Mouse (Mus musculus) heart, embryonic 14.5 days (tissue): ENCODE measurements around the gene Fads3. TPM values are rescaled to one million over a fixed set of nuclear protein-coding genes. Genes with fewer than 3 reads are reported as not detected.

ENCODE experiments used
- ATAC-seq: fragments of 200-750 bp; cut with Nextera tagmentation; 2 replicates; pipeline ENCODE4 v1.8.0; 2017; ENCODE audit warnings: low read depth, moderate TSS enrichment; ENCODE audit not compliant: insufficient number of reproducible peaks, insufficient read depth, low FRiP score
- H3K27ac ChIP-seq, 2 experiments: fragments of 200-500 bp in 1 of 2; fragments of 300-500 bp in 1 of 2; sonication (generic) in 1 of 2; replicated peaks in 1 of 2; 2 replicates each; pipeline ENCODE4 v1.5.1; 2012 to 2014; ENCODE audit warnings: low read depth in 2 of 2, low read length in 2 of 2, control low read depth in 1 of 2, mild to moderate bottlenecking in 1 of 2, mixed read lengths in 1 of 2; ENCODE audit not compliant: control insufficient read depth in 1 of 2, insufficient read depth in 1 of 2
- H3K27me3 ChIP-seq: fragments of 300-500 bp; sonication (generic); 2 replicates; pipeline ENCODE4 v1.6.1; 2014; ENCODE audit warnings: mild to moderate bottlenecking, low read length, control low read depth; ENCODE audit not compliant: control insufficient read depth, insufficient read depth
- H3K36me3 ChIP-seq: fragments of 300-500 bp; sonication (generic); 2 replicates; pipeline ENCODE4 v1.6.1; 2014; ENCODE audit warnings: mild to moderate bottlenecking, control low read depth, low read length, mixed read lengths; ENCODE audit not compliant: control insufficient read depth, insufficient read depth
- H3K4me1 ChIP-seq, 2 experiments: fragments of 200-500 bp in 1 of 2; fragments of 300-500 bp in 1 of 2; sonication (generic) in 1 of 2; 2 replicates each; pipeline ENCODE4 v1.6.1; 2012 to 2014; ENCODE audit warnings: low read length in 2 of 2, control low read depth in 1 of 2, mixed read lengths in 1 of 2; ENCODE audit not compliant: control insufficient read depth in 2 of 2, insufficient read depth in 2 of 2
- H3K4me2 ChIP-seq: fragments of 300-500 bp; sonication (generic); 2 replicates; pipeline ENCODE4 v1.6.1; 2014; ENCODE audit warnings: mild to moderate bottlenecking, low read length
- H3K4me3 ChIP-seq, 2 experiments: fragments of 200-500 bp in 1 of 2; fragments of 300-500 bp in 1 of 2; sonication (generic) in 1 of 2; 2 replicates each; pipeline ENCODE4 v1.5.1; 2012 to 2014; ENCODE audit warnings: low read length in 2 of 2, mild to moderate bottlenecking in 2 of 2, control low read depth in 1 of 2, low read depth in 1 of 2, moderate library complexity in 1 of 2; ENCODE audit not compliant: control insufficient read depth in 1 of 2, insufficient read depth in 1 of 2
- H3K9ac ChIP-seq: fragments of 300-500 bp; sonication (generic); 2 replicates; pipeline ENCODE4 v1.6.1; 2014; ENCODE audit warnings: mild to moderate bottlenecking, low read length
- H3K9me3 ChIP-seq: fragments of 300-500 bp; sonication (generic); 2 replicates; pipeline ENCODE4 v1.6.1; 2016; ENCODE audit warnings: low read length, control low read depth; ENCODE audit not compliant: control insufficient read depth
- WGBS: fragments of 180-500 bp; shearing (Covaris S2); extraction: QIAGEN DNeasy Blood & Tissue Kit; methylation state at CpG from one replicate; pipeline ENCODE4 v1.1.7; 2014; 5-methylcytosine and 5-hydroxymethylcytosine counted together
- polyA plus RNA-seq: library from polyadenylated mRNA; unstranded; fragments of >200 nt; fragmentation: Nextera tagmentation; extraction: Ambion mirVana; gene quantifications from 2 replicates; pipeline ENCODE4 v1.2.1, GENCODE M21; 2014

The Fads3 gene
- polyA plus RNA-seq, 1 experiment from 2014 or later: 32.5 TPM

DNA sequence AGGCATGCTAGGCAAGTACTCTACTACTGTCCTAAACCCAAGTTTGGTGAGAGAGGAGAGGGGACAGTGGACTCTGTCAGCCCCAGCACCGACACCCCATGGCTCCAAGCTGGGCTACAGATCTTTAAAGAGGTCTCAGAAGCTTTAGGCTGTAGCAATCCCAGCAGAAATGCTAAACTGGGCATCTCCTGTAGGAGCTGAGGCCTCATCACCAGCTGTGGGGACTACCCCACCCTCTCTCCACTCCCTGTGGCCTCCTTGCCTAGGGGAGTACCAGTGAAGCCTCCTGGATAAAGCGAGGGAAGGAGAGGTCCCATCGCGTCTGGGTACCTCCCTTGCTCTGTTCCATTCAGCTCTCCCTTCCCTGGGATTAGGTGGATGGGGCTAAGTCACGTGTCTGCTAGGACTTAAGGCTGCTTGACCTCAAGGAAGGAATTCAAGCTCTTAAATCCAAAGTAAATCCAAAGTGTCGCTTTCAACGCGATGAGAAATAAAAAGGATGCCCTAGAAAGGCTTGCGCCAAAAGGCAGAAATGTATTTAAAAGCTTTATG is 17.6 kb downstream of the Fads3 start:
- Histone ChIP-seq H3K27ac (no peak overlapping the region), H3K4me1 (peaks cover 0 to 8% of the 10 kb centered on the region in 2 experiments; a peak in 3 of 4 replicates), H3K9me3 (no peaks in the 10 kb centered on the region), H3K27me3 (no peaks in the 10 kb centered on the region), H3K9ac (no peak overlapping the region), H3K4me2 (no peak overlapping the region), H3K4me3 (no peak overlapping the region), H3K36me3 (peaks cover 87% of the 10 kb centered on the region)
- ATAC-seq: no peak
- 64% methylated on average over 9 of the region's 9 CpGs for WGBS

DNA sequence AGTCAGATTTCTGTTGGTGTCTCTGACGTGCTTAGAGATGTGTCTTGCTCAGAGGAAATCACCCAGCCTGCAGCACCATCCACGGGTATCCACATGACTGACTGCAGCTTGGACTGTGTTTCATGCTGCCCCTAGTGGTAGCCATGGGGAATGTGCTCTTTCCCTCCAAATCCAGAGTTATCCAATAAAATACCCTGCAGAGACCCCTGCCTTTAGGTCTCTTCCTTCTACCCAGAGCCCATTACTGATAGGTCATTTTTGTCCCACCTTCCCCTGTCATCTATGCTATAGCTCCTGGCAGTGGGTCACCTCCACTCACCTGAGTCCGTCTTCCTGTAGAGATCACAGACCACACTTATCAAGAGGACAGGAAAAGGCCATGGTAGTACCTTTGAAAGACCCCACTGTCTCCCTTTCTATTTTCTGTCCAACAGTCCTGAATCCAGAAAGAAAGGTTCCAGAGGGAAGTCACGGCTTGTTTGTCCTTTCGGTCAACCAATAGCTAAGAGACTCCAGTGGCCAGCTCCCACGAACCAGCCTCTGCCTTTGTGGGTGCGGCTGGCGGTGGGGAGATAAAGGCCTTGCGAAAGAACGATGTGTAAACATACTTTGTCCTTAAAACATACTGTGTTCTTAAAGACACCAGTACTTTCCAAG is 18.7 kb downstream of the Fads3 start:
- Histone ChIP-seq H3K9ac (no peak overlapping the region), H3K27me3 (no peaks in the 10 kb centered on the region), H3K4me3 (no peak overlapping the region), H3K36me3 (peaks cover 87% of the 10 kb centered on the region), H3K4me1 (peaks cover 0 to 15% of the 10 kb centered on the region in 2 experiments; a peak in 3 of 4 replicates), H3K9me3 (no peaks in the 10 kb centered on the region), H3K27ac (0 out of 4 replicates have a peak overlapping the region, but pooled peaks of 1 of the 2 experiments have one; percentile 6), H3K4me2 (no peak overlapping the region)
- no peak for ATAC-seq
- 36% methylated on average over 10 of the region's 10 CpGs for WGBS

DNA sequence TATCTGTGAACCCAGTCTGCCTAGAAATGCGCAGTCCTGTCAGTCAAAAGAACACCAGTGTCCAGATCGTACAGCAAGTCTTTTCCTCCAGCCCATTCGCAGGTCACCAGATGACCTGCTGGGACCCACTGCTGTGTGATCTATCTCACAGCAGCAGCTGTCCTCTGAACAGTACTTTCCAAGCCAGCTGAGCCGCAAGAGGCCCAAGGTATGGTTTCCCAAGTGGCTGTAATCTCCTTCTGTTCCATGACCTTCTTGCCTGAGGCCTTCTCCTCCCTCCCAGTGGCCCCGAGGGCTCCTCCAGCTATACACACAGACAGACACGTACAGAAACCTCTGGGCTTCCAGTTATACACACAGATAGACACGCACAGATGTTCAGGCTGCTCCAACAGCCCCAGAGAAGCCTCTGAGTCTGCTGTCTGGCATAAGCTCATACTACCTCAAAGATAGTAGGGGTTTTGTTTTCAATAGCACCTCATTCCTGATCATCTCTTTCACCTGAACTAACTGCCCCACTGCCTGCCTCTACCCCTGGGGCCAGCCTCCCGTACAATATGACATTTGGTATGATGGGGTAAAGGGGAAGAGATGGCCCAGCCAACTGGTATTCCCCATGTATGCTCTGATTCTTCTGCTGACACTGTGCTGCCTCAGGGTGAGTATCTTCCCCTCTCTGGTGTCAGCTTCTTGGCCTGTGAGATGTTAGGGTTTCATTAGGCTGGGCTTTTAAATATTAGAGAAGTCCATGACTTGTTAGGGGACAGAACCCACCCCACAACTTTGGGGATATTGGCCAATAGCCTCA is 19.6 kb downstream of the Fads3 start:
- ATAC-seq: no peak
- no peak overlapping the region for H3K4me2 ChIP-seq
- H3K9ac ChIP-seq: no peak overlapping the region

DNA sequence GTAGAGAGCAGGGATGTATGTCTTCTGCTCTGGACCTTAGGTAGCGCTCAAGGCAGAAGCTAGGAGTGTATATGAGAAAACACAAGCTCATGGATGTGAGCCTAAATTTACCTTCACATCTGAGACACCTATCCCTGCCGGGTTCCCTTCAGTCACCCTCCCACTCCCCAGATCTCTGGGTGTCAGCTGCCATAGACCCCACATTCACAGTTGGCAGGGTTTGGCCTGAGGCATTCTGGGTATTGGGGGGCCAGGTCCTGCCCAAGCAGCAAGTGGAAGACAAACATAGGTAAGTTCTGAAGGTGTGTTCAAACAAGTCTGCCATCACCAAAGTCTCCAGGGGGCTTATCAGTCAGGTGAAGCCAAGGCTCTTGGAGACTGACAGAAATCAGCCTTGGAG is 20.3 kb downstream of the Fads3 start:
- Histone ChIP-seq H3K4me1 (peaks cover 0 to 15% of the 10 kb centered on the region in 2 experiments; a peak in 3 of 4 replicates), H3K27me3 (no peaks in the 10 kb centered on the region), H3K9ac (no peak overlapping the region), H3K4me2 (no peak overlapping the region), H3K36me3 (peaks cover 85% of the 10 kb centered on the region), H3K9me3 (no peaks in the 10 kb centered on the region), H3K27ac (no peak overlapping the region), H3K4me3 (no peak overlapping the region)
- 86% methylated on average over 2 of the region's 2 CpGs for WGBS
- ATAC-seq: no peak

More for the DNA sequence above, 19.6 kb downstream of the Fads3 start:
- Histone ChIP-seq H3K4me3 (no peak overlapping the region), H3K36me3 (peaks cover 85% of the 10 kb centered on the region), H3K4me1 (peaks cover 0 to 15% of the 10 kb centered on the region in 2 experiments; a peak in 3 of 4 replicates), H3K27me3 (no peaks in the 10 kb centered on the region), H3K27ac (0 out of 4 replicates have a peak overlapping the region, but pooled peaks of 1 of the 2 experiments have one; percentile 11), H3K9me3 (no peaks in the 10 kb centered on the region)
- 47% methylated on average over 8 of the region's 8 CpGs for WGBS

DNA sequence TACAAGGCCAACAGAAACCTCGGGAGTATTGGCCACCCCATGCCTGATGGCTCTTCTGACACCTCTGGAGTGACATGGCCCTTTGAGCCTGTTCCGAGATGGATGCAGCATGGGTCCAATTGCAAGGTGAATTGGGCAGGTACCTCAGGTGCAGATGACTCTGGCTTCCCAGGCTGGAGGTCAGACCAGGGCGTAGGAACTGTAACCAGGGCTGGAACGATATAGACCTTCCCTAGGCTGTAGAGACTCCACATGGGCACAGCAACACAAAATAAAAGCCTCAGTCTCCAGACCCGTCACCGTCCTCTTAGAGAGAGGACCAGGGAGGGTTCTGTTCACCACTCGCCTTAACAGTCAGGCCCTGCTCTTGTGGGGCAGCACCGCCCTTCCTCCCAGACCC is 20.9 kb downstream of the Fads3 start:
- H3K4me2 ChIP-seq: no peak overlapping the region
- WGBS: 88% methylated on average over 8 of the region's 8 CpGs
- no peak overlapping the region for H3K9ac ChIP-seq
- no peak overlapping the region for H3K27ac ChIP-seq
- no peaks in the 10 kb centered on the region for H3K27me3 ChIP-seq
- no peak for ATAC-seq
- peaks cover 85% of the 10 kb centered on the region for H3K36me3 ChIP-seq
- H3K9me3 ChIP-seq: no peaks in the 10 kb centered on the region
- peaks cover 0 to 15% of the 10 kb centered on the region in 2 experiments; a peak in 3 of 4 replicates for H3K4me1 ChIP-seq
- no peak overlapping the region for H3K4me3 ChIP-seq

DNA sequence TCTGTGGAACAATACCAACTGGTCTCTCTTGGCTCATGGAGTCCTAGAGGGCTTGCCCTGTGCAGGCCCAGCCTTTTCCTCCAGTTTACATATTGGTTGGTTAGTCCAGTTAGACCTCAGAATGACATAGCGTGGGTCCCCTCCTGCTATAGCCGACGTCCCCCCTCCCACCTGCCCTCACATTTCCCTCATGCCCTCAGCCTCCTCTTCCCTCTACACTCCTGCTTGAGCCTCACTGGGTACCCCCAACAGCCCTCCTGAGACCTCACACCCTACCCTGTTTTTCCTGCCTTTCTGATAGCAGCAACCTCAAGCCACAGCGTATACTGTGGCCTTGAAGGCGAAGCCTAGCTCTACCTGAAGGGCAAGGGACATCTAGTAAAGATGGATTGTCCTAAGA is 21.5 kb downstream of the Fads3 start:
- ATAC-seq: no peak
- WGBS: 83% methylated on average over 5 of the region's 5 CpGs
- H3K4me3 ChIP-seq: no peak overlapping the region
- H3K27ac ChIP-seq: no peak overlapping the region
- peaks cover 81% of the 10 kb centered on the region for H3K36me3 ChIP-seq
- H3K4me1 ChIP-seq: peaks cover 0 to 15% of the 10 kb centered on the region in 2 experiments; a peak in 3 of 4 replicates
- no peak overlapping the region for H3K4me2 ChIP-seq
- no peaks in the 10 kb centered on the region for H3K27me3 ChIP-seq
- H3K9ac ChIP-seq: no peak overlapping the region
- H3K9me3 ChIP-seq: no peaks in the 10 kb centered on the region

DNA sequence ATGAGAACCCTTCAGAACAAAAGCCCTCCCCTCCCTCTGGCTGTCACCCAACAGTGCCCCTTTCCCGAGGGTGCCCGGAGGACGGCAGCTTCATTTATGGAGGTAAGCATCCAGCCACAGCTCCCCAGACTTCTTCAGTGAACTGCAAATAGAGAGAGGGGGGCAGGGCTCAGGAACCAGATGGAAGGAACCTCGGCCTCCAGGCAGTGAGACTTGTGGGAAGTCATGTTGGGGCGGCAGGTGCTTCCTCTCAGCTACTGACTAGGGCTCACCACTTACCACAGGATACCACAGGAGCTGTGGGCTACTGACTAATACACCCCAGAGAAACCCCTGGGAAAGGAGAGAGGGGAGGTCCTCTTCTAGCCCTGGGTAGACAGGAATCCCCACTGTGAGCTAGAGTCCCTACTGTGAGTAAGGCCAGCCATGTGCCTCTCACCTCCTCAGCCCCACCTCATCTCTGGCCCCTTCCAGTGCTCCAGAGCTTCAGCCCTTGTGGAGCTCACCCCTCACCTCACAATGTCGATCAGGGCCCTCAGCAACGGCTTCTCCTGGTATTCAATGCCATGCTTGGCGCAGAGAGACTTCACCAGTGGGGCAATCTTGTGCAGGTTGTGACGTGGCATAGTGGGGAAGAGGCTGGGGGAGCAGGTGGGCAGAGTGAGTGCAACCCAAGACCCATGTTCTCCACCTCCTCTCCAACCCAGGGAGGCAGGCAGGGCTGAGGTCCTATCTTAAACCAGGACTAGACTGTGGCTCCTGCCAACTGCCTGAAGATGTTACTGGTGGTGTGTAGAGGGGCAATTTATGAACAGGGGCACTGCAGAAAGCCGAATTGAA is 23.0 kb downstream of the Fads3 start:
- ATAC-seq: no peak
- Histone ChIP-seq H3K36me3 (peaks cover 79% of the 10 kb centered on the region), H3K27me3 (no peaks in the 10 kb centered on the region), H3K9me3 (no peaks in the 10 kb centered on the region), H3K27ac (no peak overlapping the region), H3K4me3 (no peak overlapping the region), H3K9ac (no peak overlapping the region), H3K4me1 (peaks cover 0 to 15% of the 10 kb centered on the region in 2 experiments; a peak in 3 of 4 replicates), H3K4me2 (no peak overlapping the region)
- WGBS: 77% methylated on average over 10 of the region's 10 CpGs
